Mouse (Mus musculus): Measurements from ENCODE around the gene Rasgef1b. TPM values are rescaled to one million over a fixed set of nuclear protein-coding genes. Genes with fewer than 3 reads are reported as not detected.

Rasgef1b gene
- polyA plus RNA-seq, 1 experiment: 13.5 TPM

GRCm38 (mm10) chr5:99451416-99451815 lies 277.4 kb downstream of the Rasgef1b start:
- Histone ChIP-seq H3K4me3 (replicated peaks; ENCODE audit: extremely low read depth, low read depth, low read length) (no peak overlapping the region), H3K4me1 (ENCODE audit: control insufficient read depth, insufficient read depth, low read length) (peaks cover 2% of the 10 kb centered on the region)
- TF ChIP-seq POLR2A (IDR thresholded peaks at IDR 0.05; ENCODE audit: borderline replicate concordance, extremely low read depth, low read depth, low read length): no peak
- no peak for TF ChIP-seq CTCF (IDR thresholded peaks at IDR 0.05; ENCODE audit: insufficient read depth, low read length)
- 68% methylated on average over 5 of the region's 5 CpGs for WGBS
- no peak for DNase-seq

DNA sequence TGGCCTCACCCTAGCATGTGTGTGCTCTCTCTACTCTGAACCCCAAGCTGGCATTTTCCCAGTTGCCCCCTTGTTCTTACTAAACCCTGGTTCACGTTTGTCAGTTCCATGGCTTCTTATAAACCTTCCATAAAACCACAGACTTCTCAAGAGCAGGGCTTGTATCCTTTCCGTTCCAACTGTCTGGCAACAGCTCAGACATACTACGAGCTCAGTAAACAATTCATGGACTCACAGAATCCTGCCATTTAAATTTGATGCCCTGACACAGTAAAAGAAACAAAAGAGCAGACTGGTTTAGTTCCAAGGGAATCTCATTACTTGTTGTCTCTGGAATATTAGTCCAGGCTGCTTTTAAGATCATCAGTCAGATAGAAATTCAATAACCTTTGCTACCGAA lies 277.9 kb downstream of the Rasgef1b start:
- no peak overlapping the region for H3K4me3 ChIP-seq (replicated peaks; ENCODE audit: extremely low read depth, low read depth, low read length)
- WGBS: 52% methylated on average over 4 of the region's 4 CpGs
- TF ChIP-seq CTCF (IDR thresholded peaks at IDR 0.05; ENCODE audit: insufficient read depth, low read length) (no peak), POLR2A (IDR thresholded peaks at IDR 0.05; ENCODE audit: borderline replicate concordance, extremely low read depth, low read depth, low read length) (no peak)
- no peak for DNase-seq
- H3K4me1 ChIP-seq (ENCODE audit: control insufficient read depth, insufficient read depth, low read length): peaks cover 2% of the 10 kb centered on the region

- H3K4me1 ChIP-seq (ENCODE audit: control insufficient read depth, insufficient read depth, low read length): peaks cover 2% of the 10 kb centered on the region
- DNase-seq: no peak
- TF ChIP-seq CTCF (IDR thresholded peaks at IDR 0.05; ENCODE audit: insufficient read depth, low read length): no peak
- TF ChIP-seq POLR2A (IDR thresholded peaks at IDR 0.05; ENCODE audit: borderline replicate concordance, extremely low read depth, low read depth, low read length): no peak
- WGBS: 66% methylated on average over 3 of the region's 3 CpGs
- H3K4me3 ChIP-seq (replicated peaks; ENCODE audit: extremely low read depth, low read depth, low read length): no peak overlapping the region
These were observed 278.4 kb downstream of the Rasgef1b start for GRCm38 (mm10) chr5:99450463-99450862.

GRCm38 (mm10) chr5:99447481-99447880 lies 281.4 kb downstream of the Rasgef1b start:
- Histone ChIP-seq H3K4me1 (ENCODE audit: control insufficient read depth, insufficient read depth, low read length) (peaks cover 2% of the 10 kb centered on the region), H3K4me3 (replicated peaks; ENCODE audit: extremely low read depth, low read depth, low read length) (no peak overlapping the region)
- no peak for DNase-seq
- no peak for TF ChIP-seq POLR2A (IDR thresholded peaks at IDR 0.05; ENCODE audit: borderline replicate concordance, extremely low read depth, low read depth, low read length)
- no peak for TF ChIP-seq CTCF (IDR thresholded peaks at IDR 0.05; ENCODE audit: insufficient read depth, low read length)
- 71% methylated on average over 6 of the region's 6 CpGs for WGBS

GRCm38 (mm10) chr5:99445242-99445641 lies 283.6 kb downstream of the Rasgef1b start:
- Histone ChIP-seq H3K4me3 (replicated peaks; ENCODE audit: extremely low read depth, low read depth, low read length) (no peak overlapping the region), H3K4me1 (ENCODE audit: control insufficient read depth, insufficient read depth, low read length) (peaks cover 2% of the 10 kb centered on the region; the same call in 1 of the 2 replicates)
- DNase-seq: no peak
- WGBS: 74% methylated on average over 5 of the region's 5 CpGs
- no peak for TF ChIP-seq CTCF (IDR thresholded peaks at IDR 0.05; ENCODE audit: insufficient read depth, low read length)
- TF ChIP-seq POLR2A (IDR thresholded peaks at IDR 0.05; ENCODE audit: borderline replicate concordance, extremely low read depth, low read depth, low read length): no peak

- Histone ChIP-seq H3K4me3 (replicated peaks; ENCODE audit: extremely low read depth, low read depth, low read length) (no peak overlapping the region), H3K4me1 (ENCODE audit: control insufficient read depth, insufficient read depth, low read length) (peaks cover 2% of the 10 kb centered on the region; the same call in 1 of the 2 replicates)
- TF ChIP-seq CTCF (IDR thresholded peaks at IDR 0.05; ENCODE audit: insufficient read depth, low read length): no peak
- TF ChIP-seq POLR2A (IDR thresholded peaks at IDR 0.05; ENCODE audit: borderline replicate concordance, extremely low read depth, low read depth, low read length): no peak
- no peak for DNase-seq
- WGBS: 78% methylated on average over 7 of the region's 7 CpGs
These were observed 284.1 kb downstream of the Rasgef1b start for GRCm38 (mm10) chr5:99444777-99445176.

- no peak for DNase-seq
- WGBS: 80% methylated on average over 6 of the region's 6 CpGs
These were observed 288.8 kb downstream of the Rasgef1b start for GRCm38 (mm10) chr5:99440109-99440508.

GRCm38 (mm10) chr5:99438526-99438925 lies 290.3 kb downstream of the Rasgef1b start:
- TF ChIP-seq POLR2A (IDR thresholded peaks at IDR 0.05; ENCODE audit: borderline replicate concordance, extremely low read depth, low read depth, low read length) (no peak), CTCF (IDR thresholded peaks at IDR 0.05; ENCODE audit: insufficient read depth, low read length) (no peak)
- no peak for DNase-seq
- no peaks in the 10 kb centered on the region; the same call in 1 of the 2 replicates for H3K4me1 ChIP-seq (ENCODE audit: control insufficient read depth, insufficient read depth, low read length)
- H3K4me3 ChIP-seq (replicated peaks; ENCODE audit: extremely low read depth, low read depth, low read length): no peak overlapping the region
- WGBS: 43% methylated on average over 1 of the region's 1 CpGs

More at GRCm38 (mm10) chr5:99440109-99440508, 288.8 kb downstream of the Rasgef1b start:
- no peak for TF ChIP-seq CTCF (IDR thresholded peaks at IDR 0.05; ENCODE audit: insufficient read depth, low read length)
- no peaks in the 10 kb centered on the region; the same call in 1 of the 2 replicates for H3K4me1 ChIP-seq (ENCODE audit: control insufficient read depth, insufficient read depth, low read length)
- H3K4me3 ChIP-seq (replicated peaks; ENCODE audit: extremely low read depth, low read depth, low read length): no peak overlapping the region

DNA sequence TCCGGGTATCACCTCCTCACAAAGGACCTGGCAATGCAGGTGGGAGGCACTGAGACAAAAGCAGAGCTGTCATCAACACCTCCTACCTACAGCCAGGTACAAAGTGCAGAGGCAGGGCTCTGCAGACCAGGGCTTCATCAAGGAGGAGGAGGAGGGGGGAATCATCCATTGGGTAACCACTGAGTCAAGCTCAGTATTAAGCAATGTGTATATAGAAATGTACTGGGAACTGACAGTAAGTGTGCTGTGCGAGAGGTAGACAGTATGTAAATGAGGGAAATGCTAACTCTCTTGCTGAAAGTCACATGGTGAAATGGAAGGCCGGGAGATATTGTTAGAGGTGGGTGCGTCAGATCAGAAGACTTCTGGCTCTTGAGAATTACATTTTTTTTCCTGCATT lies 294.6 kb downstream of the Rasgef1b start:
- Histone ChIP-seq H3K4me3 (replicated peaks; ENCODE audit: extremely low read depth, low read depth, low read length) (no peak overlapping the region), H3K4me1 (ENCODE audit: control insufficient read depth, insufficient read depth, low read length) (no peaks in the 10 kb centered on the region; the same call in 1 of the 2 replicates)
- no peak for DNase-seq
- TF ChIP-seq POLR2A (IDR thresholded peaks at IDR 0.05; ENCODE audit: borderline replicate concordance, extremely low read depth, low read depth, low read length) (no peak), CTCF (IDR thresholded peaks at IDR 0.05; ENCODE audit: insufficient read depth, low read length) (no peak)
- 80% methylated on average over 4 of the region's 4 CpGs for WGBS

GRCm38 (mm10) chr5:99432471-99432870 lies 296.4 kb downstream of the Rasgef1b start:
- Histone ChIP-seq H3K4me1 (ENCODE audit: control insufficient read depth, insufficient read depth, low read length) (no peaks in the 10 kb centered on the region), H3K4me3 (replicated peaks; ENCODE audit: extremely low read depth, low read depth, low read length) (no peak overlapping the region)
- TF ChIP-seq CTCF (IDR thresholded peaks at IDR 0.05; ENCODE audit: insufficient read depth, low read length): no peak
- WGBS: 91% methylated on average over 8 of the region's 8 CpGs
- DNase-seq: no peak
